Mouse (Mus musculus) spleen, adult 2 months (tissue): Measurements from ENCODE around the gene Tmem248.

ENCODE experiments used
- CTCF ChIP-seq: fragments of 200-500 bp; IDR thresholded peaks from 2 replicates; pipeline ENCODE4 v1.5.1; 2011; ENCODE audit warnings: mild to moderate bottlenecking, inconsistent platforms; ENCODE audit not compliant: insufficient read depth, insufficient read length, insufficient replicate concordance; ENCODE audit errors: extremely low read depth
- POLR2A ChIP-seq: fragments of 200-500 bp; IDR thresholded peaks from 2 replicates; pipeline ENCODE4 v1.6.1; 2011; ENCODE audit warnings: low read depth, low read length, inconsistent platforms

DNA sequence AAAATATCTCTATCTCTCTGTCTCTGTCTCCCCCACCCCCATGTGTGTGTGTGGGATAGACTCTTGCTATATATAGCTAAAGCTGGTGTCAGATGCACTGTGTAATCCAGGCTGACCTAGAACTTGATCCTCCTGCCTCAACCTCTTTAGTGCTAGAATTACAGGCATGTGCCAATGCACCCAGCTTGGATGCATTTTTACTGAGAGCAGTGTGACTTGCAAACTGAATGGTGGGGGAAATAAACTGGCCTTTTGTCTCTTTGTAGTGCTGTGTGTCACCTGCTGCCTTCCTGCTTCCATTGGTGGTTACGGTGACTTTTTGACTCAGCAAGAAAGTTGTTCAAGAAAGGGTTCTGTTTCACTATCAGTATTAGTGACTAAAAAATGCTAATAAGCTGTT lies 20.6 kb upstream of the Tmem248 start:
- TF ChIP-seq CTCF = no peak
- TF ChIP-seq POLR2A = no peak
